Mouse (Mus musculus) embryonic fibroblast, embryonic 13.5 days (primary cell): ENCODE data around the gene Lama5.

Experiments used
- CTCF ChIP-seq: IDR thresholded peaks from 2 replicates; pipeline ENCODE4 v1.5.1; 2011; ENCODE audit warnings: mild to moderate bottlenecking, control low read depth, low read length, moderate library complexity, borderline replicate concordance; ENCODE audit not compliant: insufficient read depth
- POLR2A ChIP-seq: IDR thresholded peaks from 2 replicates; pipeline ENCODE4 v1.6.1; 2011; ENCODE audit warnings: low read depth, mild to moderate bottlenecking, control low read depth, low read length, moderate library complexity

DNA sequence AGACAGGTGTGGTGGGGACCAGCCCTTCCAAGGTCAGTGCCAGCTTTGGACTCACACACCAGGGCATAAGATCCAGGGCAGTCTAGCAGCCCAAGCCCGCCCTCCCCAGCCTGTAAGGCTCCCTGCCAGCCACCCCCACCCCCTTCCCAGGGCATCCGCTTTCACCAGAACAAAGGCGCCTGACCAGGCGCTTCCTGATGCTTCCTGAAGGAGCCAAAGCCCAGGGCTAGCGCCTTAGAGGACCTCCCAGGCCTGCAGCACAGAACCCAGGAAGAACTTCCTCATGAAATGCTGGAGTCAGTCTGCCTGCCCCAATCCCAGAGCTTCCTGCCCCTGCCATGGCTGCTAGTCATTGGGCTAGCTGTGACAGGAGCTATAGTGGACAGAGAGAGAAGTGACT lies 7.0 kb downstream of the Lama5 start:
- TF ChIP-seq CTCF (no peak), POLR2A (no peak)
